Comparison of ENCODE assay signal across 26 mouse cellular contexts in the genomic region with DNA sequence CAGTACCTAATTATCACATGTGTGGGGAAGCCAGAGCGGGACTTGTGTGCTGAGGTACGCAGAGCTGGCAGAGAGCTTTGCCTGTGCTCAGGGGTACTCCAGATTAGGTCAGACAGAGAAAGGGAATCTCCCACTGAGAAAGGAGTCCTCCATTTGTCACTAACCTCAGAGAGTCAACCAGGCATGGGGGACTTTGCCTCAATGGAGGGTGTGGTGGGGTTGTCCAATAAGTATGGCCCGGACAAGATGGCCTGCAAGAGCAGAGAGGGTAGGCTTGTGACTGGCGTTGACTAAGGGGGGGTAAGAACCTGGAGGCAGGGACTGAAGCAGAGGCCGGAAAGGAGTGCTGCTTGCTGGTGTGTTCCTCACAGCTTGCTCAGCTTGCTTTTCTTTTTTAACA.
"Had no signal": no experiment of that assay in that cellular context is flagged by ENCODE, and none has a peak within 500 bp of the region (broad histone marks: within the 10 kb centered on the region; RNA-seq: fewer than 3 reads in every experiment).

No protein-coding gene starts in this region.

- H3K9ac ChIP-seq: heart, embryonic 13.5 days; heart, embryonic 15.5 days; hindbrain, embryonic 12.5 days; hindbrain, embryonic 14.5 days; limb, embryonic 12.5 days had no signal

- ATAC-seq: hindbrain, embryonic 16.5 days; inflammation-experienced regulatory T-cells, adult 6 months; intestine, embryonic 16.5 days had no signal

- DNase-seq: gastrocnemius, adult 2 months; gastrocnemius, postnatal 10 days; gastrocnemius, postnatal 25 days; heart, adult 2 months; heart, postnatal 14 days; heart, postnatal 4 days; kidney, adult 18-20 months; kidney, adult 8-10 months; kidney, postnatal 10 days; kidney, postnatal 25 days; kidney, postnatal 4 days; liver had no signal

- H3K4me3 ChIP-seq: gastrocnemius, adult 2 months; heart, adult 2 months; heart, embryonic 13.5 days; heart, embryonic 15.5 days; hindbrain, embryonic 10.5 days; hindbrain, embryonic 12.5 days; layer of hippocampus, adult 2 months; left cerebral cortex, adult 2 months; limb, embryonic 10.5 days; limb, embryonic 12.5 days had no signal

- H3K27ac ChIP-seq: gastrocnemius, adult 2 months; heart, adult 2 months; heart, embryonic 13.5 days; heart, embryonic 15.5 days; hindbrain, embryonic 10.5 days; hindbrain, embryonic 12.5 days; hindbrain, embryonic 14.5 days; layer of hippocampus, adult 2 months; left cerebral cortex, adult 2 months; limb, embryonic 10.5 days; limb, embryonic 12.5 days had no signal

- H3K36me3 ChIP-seq: heart, embryonic 13.5 days; heart, embryonic 15.5 days; hindbrain, embryonic 10.5 days; hindbrain, embryonic 12.5 days; limb, embryonic 10.5 days; limb, embryonic 12.5 days had no signal

- H3K4me1 ChIP-seq: heart, embryonic 13.5 days; heart, embryonic 15.5 days; hindbrain, embryonic 12.5 days had no signal

- H3K27me3 ChIP-seq: heart, embryonic 13.5 days; heart, embryonic 15.5 days; hindbrain, embryonic 12.5 days; limb, embryonic 12.5 days had no signal

- H3K4me2 ChIP-seq: heart, embryonic 11.5 days; heart, embryonic 13.5 days; heart, embryonic 15.5 days; hindbrain, embryonic 12.5 days; hindbrain, embryonic 14.5 days; limb, embryonic 12.5 days; liver, embryonic 11.5 days had no signal

- H3K9me3 ChIP-seq: heart, embryonic 13.5 days; heart, embryonic 15.5 days; hindbrain, embryonic 10.5 days; hindbrain, embryonic 12.5 days; limb, embryonic 10.5 days; limb, embryonic 12.5 days had no signal
